Mouse (Mus musculus) macrophage (primary cell): Measurements from ENCODE around the gene Gstm7. TPM values are rescaled to one million over a fixed set of nuclear protein-coding genes. Genes with fewer than 3 reads are reported as not detected.

Experiments used
- polyA plus RNA-seq: library from polyadenylated mRNA; stranded (reverse); fragments of 250-400 nt; gene quantifications from 3 replicates; pipeline ENCODE4 v1.2.4, GENCODE M21; 2018; ENCODE audit warnings: inconsistent platforms

Gene Gstm7
- polyA plus RNA-seq, 1 experiment from 2014 or later: 0.37 TPM

Other genes with a start within 250 kb of the Gstm7 start
- 55.7 to 68.7 TPM (median 62.3 TPM) in 3 replicates for gene Ahcyl1, start 235.3 kb downstream of the Gstm7 start, polyA plus RNA-seq
- 11.6 to 36.6 TPM (median 21.9 TPM) in 3 replicates for gene Csf1, start 171.3 kb downstream of the Gstm7 start, polyA plus RNA-seq
- gene Eps8l3, start 54.6 kb downstream of the Gstm7 start, polyA plus RNA-seq: not detected in 3 replicates
- 10.0 to 14.8 TPM (median 14.2 TPM) in 3 replicates for gene Gstm5, start 36.0 kb downstream of the Gstm7 start, polyA plus RNA-seq
- gene Gstm6, start 11.9 kb upstream of the Gstm7 start, polyA plus RNA-seq: not detected in 3 replicates
- not detected in 3 replicates for gene Gstm3, start 37.5 kb upstream of the Gstm7 start, polyA plus RNA-seq
- 5.8 to 12.2 TPM (median 10.0 TPM) in 3 replicates for gene Gstm2, start 54.6 kb upstream of the Gstm7 start, polyA plus RNA-seq
- gene Gstm1, start 86.2 kb upstream of the Gstm7 start, polyA plus RNA-seq: 150 to 391 TPM (median 384 TPM) in 3 replicates
- gene Gstm4, start 113.1 kb upstream of the Gstm7 start, polyA plus RNA-seq: 10.1 to 17.6 TPM (median 15.1 TPM) in 3 replicates
- 7.1 to 19.1 TPM (median 17.7 TPM) in 3 replicates for gene Ampd2, start 154.8 kb upstream of the Gstm7 start, polyA plus RNA-seq
- not detected in 3 replicates for gene Gnat2, start 161.0 kb upstream of the Gstm7 start, polyA plus RNA-seq
- 64.3 to 104 TPM (median 77.4 TPM) in 3 replicates for gene Gnai3, start 214.3 kb upstream of the Gstm7 start, polyA plus RNA-seq
- gene Gpr61, start 223.1 kb upstream of the Gstm7 start, polyA plus RNA-seq: not detected in 3 replicates